Mouse (Mus musculus) kidney, postnatal 4 days (tissue): ENCODE results near the gene Col10a1.
"Not testable (repeated sequence)": the region's sequence is repeated elsewhere in the genome, so short reads cannot be mapped to it uniquely, and the experiment has no call there.

Experiments used
- DNase-seq, 2 experiments: peaks; one replicate each; pipeline ENCODE4 v3.0.0; 2021; ENCODE audit warnings: mixed read lengths in 2 of 2

The Col10a1 gene

DNA sequence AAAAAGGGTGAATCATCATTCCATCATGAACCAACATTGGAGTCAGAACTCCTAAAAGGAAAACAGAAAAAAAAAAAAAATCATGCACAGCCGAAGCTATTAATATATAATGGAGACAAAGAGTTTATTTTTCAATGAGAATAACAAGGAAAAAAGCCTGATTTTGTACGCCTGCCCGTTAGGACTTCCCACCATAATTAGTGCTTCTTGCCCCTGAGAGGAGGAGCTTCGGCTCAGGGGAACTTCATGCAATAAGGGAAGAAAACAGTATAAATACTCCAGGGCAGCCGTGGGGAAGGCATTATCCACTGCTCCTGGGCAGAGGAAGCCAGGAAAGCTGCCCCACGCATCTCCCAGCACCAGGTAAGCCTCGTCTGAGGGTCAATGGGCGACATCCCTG is at the start of gene Col10a1:
Gene Col10a1, plus strand, starts transcription at position 301 of the 400 bp plus-strand sequence.
- no peak for DNase-seq

GRCm38 (mm10) chr10:34341014-34341413 is 48.8 kb upstream of the Col10a1 start:
- DNase-seq, result no peak

- DNase-seq, result no peak
Measured at GRCm38 (mm10) chr10:34341886-34342285, 47.9 kb upstream of the Col10a1 start.

- DNase-seq, result no peak
Measured at GRCm38 (mm10) chr10:34352166-34352565, 37.6 kb upstream of the Col10a1 start.

DNA sequence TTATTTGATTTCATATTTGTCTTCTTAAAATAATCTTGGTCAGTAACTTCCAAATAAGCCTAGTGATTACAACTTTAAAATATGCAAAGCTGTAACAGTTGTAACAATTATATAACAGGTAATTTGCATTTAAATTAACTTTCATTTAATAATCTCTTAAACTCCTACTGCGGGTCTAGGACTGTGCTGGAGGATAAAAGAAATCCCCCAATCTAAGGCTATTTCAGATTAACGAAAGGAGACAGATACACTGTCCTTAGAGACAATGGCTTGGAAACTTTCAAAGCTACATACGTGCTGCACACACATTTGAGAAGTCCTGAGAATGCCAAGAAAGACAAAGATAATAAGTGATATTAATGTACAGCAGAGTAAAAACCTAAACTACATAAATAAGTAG is 31.5 kb upstream of the Col10a1 start:
- no peak for DNase-seq

DNA sequence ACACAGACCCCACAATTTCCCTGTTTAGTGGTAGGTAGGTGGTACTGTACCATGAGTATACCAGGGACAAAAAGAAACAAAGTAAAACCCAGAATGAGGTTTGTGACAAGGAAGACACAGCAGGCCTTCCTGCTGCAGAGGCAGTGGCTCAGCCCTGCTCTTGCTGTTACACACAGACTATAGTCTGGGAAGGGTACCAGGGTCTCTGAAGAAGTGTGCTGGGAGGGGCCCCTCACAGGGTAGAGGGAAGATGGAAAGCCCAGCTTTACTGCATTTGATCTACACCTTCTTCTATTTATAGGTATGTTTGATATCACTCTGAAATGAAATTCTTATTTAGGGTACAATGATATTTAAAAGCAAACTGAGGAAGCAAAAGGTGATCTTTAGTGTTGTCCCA is 26.0 kb upstream of the Col10a1 start:
- peak; percentile 6 to 22 for DNase-seq

GRCm38 (mm10) chr10:34368138-34368537 is 21.6 kb upstream of the Col10a1 start:
- peak in 1 of 2 experiments; percentile 17 for DNase-seq

DNA sequence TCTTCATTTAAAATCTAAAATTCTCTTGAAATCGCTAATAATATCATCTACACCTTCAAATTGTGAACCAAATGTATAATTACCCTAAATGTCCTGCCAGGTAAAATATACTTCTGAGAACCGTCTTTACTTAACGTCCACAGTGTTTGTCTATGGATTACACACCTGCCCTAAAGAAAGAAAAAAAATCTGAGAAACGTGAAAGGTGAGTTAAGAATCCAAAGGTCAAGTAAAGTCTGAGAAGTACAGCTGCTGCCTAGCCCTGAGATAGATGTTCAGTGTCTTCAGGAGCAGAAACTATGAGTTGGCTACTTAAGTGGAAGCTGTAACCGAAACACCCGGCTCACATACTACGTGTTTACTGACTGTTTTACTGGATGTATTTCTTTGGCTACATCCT is 16.4 kb upstream of the Col10a1 start:
- no peak for DNase-seq

DNA sequence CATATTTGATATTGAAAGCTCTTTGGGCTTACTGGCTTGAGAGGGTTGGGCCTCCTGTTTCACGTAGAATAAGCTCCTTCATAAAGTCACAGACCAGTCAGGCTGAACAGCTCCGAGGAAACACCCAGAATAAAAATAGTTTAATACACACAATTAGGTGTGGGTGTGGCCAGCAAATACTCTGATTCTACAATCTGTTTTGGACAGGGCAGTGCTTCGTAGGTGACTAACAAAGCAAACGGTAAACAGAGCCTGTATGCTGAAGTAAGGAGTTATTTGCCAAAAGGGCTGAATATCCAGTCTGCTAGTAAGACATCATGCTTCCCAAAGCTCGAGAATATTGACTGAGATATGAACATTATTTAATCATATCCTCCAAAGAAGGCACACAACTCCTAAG is 4.1 kb upstream of the Col10a1 start:
- DNase-seq, result no peak

GRCm38 (mm10) chr10:34396959-34397358 is 7.2 kb downstream of the Col10a1 start:
- DNase-seq, result no peak

- no peak for DNase-seq
Measured at GRCm38 (mm10) chr10:34399267-34399666, 9.5 kb downstream of the Col10a1 start.

DNA sequence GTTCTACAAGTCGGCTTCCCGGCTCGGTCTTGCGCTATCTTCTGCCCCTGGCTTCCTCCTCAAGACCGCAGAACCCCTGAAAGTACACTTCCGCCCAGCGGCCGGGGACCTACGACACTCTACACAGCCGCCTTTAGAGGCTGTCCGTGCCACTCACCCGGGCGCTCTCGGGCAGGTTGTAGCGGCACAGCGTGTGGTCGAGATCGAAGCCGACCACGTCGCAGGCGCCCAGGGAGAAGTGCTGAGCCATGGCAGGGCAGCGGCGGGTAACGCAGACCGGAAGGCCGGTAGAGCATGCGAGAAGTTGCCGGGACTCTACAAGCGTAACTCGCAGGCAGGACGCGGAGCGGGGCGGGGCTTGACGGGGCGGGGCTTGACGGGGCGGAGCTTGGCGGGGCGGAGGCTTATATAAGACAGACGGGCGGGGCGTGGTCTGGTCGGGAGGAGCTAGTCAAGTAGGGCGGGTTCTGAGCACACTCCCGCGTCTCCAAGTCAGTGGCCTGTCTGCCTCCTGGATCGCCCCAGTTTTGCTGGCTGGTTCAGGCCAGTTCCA is 28.5 kb downstream of the Col10a1 start, which contains the start of gene Nt5dc1:
Gene Nt5dc1, minus strand, starts transcription at position 349 of the 553 bp plus-strand sequence.
- DNase-seq, result peak; percentile 98

DNA sequence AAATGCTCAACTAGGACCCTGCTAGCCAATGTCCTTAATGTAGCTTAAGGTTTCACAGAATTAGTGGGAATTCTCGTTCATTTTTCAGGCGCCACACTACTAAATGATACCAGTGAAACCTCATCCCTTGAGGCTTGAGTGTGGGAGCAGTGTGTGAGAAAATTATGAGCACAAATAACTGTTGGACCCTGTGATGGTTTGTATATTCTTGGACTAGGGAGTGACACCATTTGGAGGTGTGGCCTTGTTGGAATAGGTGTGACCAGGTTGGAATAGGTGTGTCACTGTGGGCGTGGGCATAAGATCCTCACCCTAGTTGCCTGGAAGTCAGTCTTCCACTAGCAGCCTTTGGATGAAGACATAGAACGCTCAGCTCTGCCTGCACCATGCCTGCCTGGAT is 29.0 kb downstream of the Col10a1 start:
- not testable (repeated sequence) for DNase-seq

- no peak for DNase-seq
Measured at GRCm38 (mm10) chr10:34431783-34432182, 42.0 kb downstream of the Col10a1 start.

GRCm38 (mm10) chr10:34434191-34434590 is 44.4 kb downstream of the Col10a1 start:
- not testable (repeated sequence) for DNase-seq
